Mouse (Mus musculus): Measurements from ENCODE around the gene Itm2b. TPM values are rescaled to one million over a fixed set of nuclear protein-coding genes. Genes with fewer than 3 reads are reported as not detected.

Itm2b gene
- total RNA-seq, 2 experiments from 2014 or later, result 792 to 848 TPM

DNA sequence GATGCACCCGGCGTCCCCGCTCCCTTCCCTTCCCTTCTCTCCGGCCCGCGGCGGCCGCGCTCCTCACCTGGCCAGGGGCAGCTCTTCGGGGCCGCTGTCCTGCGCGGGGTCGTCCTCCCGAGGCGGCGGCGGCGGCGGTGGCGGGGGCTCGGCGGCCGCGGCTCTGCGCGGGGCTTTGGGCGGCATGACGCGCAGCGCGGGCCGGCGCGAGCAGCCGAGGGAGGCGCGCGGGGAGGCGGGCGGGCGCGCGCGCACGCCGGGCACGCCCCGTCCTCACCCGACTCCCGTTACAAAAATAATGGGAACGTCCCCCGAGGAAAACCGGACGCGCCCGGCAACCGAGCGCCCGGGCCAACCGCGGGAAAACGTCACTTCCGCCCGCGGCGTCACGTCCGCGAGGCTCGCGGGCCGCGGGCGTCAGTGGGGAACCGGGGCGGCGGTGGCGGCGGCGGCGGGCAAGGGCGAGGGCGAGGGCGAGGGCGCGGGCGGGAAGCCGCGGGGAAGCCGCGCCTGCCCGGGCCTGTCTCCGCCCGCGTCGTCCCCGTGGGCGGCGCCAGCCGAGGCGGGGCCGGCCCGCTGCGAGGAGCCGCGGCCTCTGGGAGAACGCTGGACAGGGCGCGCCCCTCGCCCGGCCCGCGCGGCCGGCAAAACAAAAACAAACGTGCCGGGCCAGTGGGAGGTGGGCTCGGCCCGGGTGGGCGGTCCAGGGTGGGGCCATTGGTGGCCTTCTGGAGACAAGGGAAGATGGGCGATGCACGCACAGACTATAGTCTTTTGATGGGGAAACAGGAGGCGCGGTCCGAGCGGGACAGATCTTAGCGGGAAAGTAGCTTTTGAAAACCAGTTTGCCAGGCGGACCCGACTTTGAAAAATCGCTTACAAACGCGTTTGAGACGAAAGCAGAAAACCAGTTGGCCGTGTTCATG lies 59.4 kb downstream of the Itm2b start, which contains the start of gene Rb1:
Rb1 (minus strand) TSS at position 367 of the 926 bp plus-strand sequence.
- peak; percentile 77 to 83 for DNase-seq (ENCODE audit: low spot score in 2 of 2)

GRCm38 (mm10) chr14:73324634-73325455 lies 60.2 kb downstream of the Itm2b start:
- peak; percentile 47 to 51 for DNase-seq (ENCODE audit: low spot score in 2 of 2)

DNA sequence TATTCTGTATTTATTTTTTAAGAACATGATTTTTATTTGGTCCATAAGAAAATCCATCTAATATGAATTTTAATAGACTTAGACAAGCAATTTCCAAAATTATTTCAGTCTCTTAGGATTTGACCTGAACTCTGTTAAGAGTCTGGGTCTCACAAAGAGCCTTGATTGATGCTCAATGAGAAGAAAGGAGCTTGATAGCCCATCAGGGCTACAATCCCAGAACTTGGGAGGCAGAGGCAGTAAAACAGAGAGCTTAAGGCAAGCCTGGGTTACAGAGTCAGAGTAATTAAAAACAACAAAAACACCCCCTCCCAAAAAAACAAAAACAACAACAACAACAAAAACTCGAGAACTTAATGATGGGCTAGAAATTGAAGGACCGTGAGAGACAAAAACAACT lies 61.1 kb downstream of the Itm2b start:
- no peak for DNase-seq (ENCODE audit: low spot score in 2 of 2)

- no peak for DNase-seq (ENCODE audit: low spot score in 2 of 2)
These were observed 62.9 kb downstream of the Itm2b start for GRCm38 (mm10) chr14:73322142-73322541.

DNA sequence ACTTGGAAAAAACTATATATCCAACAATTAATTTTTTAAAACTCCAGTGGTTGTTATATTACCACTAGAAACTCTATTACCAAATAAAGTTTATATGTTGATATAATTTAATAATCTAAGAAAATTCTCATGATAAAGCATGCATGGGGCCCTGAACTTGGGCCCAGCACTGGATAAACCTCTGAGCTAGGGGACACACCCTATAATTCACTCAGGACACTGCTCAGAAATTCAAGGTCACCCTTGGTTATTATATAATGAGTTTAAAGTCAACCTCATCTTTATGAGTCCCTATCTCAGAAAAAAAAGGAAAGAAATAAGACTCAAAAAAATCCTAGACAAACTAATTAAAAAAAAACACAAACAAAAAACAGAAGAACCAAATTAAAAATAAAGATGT lies 68.2 kb downstream of the Itm2b start:
- DNase-seq (ENCODE audit: low spot score in 2 of 2), result no peak

DNA sequence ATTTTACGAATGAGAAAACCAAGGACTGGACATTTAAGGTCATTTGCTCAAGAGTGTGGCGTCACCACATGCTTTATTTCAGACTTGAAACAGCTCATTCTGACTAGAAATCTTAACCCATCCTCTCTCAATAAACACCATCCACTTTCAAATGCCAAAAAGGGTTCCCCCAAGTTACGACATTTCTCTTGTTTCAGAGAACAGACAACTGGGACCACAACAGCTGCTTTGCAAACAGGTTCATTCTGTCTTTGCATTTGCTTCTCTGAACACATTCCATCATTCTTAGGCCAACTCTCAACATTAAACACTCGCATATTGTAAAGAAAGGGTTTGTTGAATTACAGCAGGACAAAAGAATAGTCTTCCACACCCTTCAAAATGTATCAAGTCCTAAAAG lies 71.2 kb downstream of the Itm2b start:
- no peak for DNase-seq (ENCODE audit: low spot score in 2 of 2)

GRCm38 (mm10) chr14:73313396-73313795 lies 71.7 kb downstream of the Itm2b start:
- DNase-seq (ENCODE audit: low spot score in 2 of 2), result no peak

DNA sequence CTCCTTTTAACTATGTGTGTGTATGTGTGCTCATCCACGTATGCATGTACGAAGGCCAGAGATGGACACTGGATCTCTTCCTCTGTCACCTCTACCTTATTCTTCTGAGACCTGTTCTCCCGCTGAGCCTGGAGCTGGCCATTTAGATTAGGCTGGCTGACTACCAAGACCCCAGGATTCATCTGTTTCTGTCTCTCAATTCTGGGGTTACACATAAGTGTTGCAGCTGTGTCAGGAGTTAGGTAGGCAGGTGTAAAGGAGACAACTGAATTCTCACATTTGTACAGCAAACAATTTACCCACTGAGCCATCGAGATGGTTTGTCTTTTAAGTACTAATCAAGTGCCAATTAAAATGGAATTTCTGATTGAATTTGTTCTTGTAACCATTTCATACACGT lies 72.2 kb downstream of the Itm2b start:
- DNase-seq (ENCODE audit: low spot score in 2 of 2), result no peak

Other genes with a start within 250 kb of the Itm2b start
- 1 to 10 TPM; 1.8 TPM for gene Lpar6, start 147.4 kb downstream of the Itm2b start, total RNA-seq (2021)
- 10 to 100 TPM; 42.4 to 49.7 TPM for gene Rb1, start 59.5 kb downstream of the Itm2b start, total RNA-seq (2021)
- gene Med4, start 124.7 kb upstream of the Itm2b start, total RNA-seq (2021), result 10 to 100 TPM; 34.0 to 35.7 TPM
- gene Sucla2, start 140.0 kb upstream of the Itm2b start, total RNA-seq (2021), result 100 to 1,000 TPM; 136 to 151 TPM
- 1 to 10 TPM; 5.7 to 7.4 TPM for gene Nudt15, start 163.0 kb upstream of the Itm2b start, total RNA-seq (2021)